Mouse (Mus musculus): Measurements from ENCODE around the gene Rnaseh2c.

Gene Rnaseh2c

GRCm38 (mm10) chr19:5636036-5636570, 34.4 kb downstream of the Rnaseh2c start:
- DNase-seq (ENCODE audit: low read depth): no peak

GRCm38 (mm10) chr19:5636571-5637041, 34.9 kb downstream of the Rnaseh2c start:
- DNase-seq (ENCODE audit: low read depth): no peak

- DNase-seq (ENCODE audit: low read depth): peak; percentile 91
These were observed 35.7 kb downstream of the Rnaseh2c start, which contains the start of gene Rela for GRCm38 (mm10) chr19:5637069-5638047. Gene Rela, plus strand, starts transcription at chr19:5637483.

- no peak for DNase-seq (ENCODE audit: low read depth)
These were observed 36.8 kb downstream of the Rnaseh2c start for GRCm38 (mm10) chr19:5638416-5639005.

- DNase-seq (ENCODE audit: low read depth): no peak
These were observed 38.7 kb downstream of the Rnaseh2c start for GRCm38 (mm10) chr19:5640339-5640738.

DNA sequence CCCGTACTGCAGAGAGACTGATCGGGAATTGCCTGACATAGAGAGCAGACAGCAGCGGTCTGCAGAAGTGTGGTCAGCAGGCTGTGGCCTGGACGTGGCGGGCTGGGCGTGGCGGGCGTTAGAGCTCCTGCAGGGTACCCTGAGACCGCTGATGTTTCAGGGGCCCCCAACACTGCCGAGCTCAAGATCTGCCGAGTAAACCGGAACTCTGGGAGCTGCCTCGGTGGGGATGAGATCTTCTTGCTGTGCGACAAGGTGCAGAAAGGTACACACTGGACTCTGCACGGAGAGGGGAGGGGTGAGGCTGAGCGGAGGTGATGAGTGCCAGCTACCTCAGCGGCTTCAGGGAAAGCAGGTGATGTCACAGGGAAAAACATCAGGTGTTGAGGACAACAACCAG, 39.3 kb downstream of the Rnaseh2c start:
- no peak for DNase-seq (ENCODE audit: low read depth)

DNA sequence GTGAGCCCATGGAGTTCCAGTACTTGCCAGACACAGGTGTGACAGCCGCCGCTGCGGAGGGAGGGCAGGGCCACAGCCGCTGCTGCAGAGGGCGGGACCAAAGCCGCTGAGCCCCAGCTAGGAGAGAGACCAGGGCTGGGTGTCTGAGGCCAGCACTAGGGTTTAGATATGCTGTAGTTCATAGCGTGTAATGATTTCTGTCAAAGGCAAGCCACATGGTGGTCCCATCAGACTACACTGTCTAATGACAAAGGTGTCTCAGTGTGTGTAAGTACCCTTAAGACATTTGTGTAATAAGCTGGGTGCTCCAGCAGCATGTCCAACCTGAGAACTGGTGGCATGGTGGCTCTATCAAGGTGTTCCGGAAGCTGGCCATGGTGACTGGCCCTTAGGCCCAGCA, 40.0 kb downstream of the Rnaseh2c start:
- no peak for DNase-seq (ENCODE audit: low read depth)

DNA sequence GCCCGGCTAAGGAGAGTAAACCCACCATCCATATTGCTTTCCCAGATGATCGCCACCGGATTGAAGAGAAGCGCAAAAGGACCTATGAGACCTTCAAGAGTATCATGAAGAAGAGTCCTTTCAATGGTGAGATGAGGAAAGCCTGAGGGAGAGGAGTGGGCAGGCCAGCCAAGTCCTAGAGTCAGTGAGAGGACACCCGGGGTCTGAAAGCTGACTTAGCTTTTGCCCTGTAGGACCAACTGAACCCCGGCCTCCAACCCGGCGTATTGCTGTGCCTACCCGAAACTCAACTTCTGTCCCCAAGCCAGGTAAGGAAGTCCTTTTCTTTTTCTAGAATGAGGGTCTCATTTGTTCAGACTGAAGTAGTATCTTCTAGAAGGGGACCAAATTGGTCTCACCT, 43.6 kb downstream of the Rnaseh2c start:
- DNase-seq (ENCODE audit: low read depth): no peak

DNA sequence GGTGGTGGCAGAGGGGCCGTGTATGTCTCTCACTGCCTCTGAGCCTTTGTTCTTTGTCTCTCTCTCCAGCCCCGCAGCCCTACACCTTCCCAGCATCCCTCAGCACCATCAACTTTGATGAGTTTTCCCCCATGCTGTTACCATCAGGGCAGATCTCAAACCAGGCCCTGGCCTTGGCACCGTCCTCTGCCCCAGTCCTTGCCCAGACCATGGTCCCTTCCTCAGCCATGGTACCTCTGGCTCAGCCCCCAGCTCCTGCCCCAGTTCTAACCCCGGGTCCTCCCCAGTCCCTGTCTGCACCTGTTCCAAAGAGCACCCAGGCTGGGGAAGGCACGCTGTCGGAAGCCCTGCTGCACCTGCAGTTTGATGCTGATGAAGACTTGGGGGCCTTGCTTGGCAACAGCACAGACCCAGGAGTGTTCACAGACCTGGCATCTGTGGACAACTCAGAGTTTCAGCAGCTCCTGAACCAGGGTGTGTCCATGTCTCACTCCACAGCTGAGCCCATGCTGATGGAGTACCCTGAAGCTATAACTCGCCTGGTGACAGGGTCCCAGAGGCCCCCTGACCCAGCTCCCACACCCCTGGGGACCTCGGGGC, 45.2 kb downstream of the Rnaseh2c start:
- no peak for DNase-seq (ENCODE audit: low read depth)

- DNase-seq (ENCODE audit: low read depth): no peak
These were observed 46.1 kb downstream of the Rnaseh2c start for GRCm38 (mm10) chr19:5647791-5648190.

DNA sequence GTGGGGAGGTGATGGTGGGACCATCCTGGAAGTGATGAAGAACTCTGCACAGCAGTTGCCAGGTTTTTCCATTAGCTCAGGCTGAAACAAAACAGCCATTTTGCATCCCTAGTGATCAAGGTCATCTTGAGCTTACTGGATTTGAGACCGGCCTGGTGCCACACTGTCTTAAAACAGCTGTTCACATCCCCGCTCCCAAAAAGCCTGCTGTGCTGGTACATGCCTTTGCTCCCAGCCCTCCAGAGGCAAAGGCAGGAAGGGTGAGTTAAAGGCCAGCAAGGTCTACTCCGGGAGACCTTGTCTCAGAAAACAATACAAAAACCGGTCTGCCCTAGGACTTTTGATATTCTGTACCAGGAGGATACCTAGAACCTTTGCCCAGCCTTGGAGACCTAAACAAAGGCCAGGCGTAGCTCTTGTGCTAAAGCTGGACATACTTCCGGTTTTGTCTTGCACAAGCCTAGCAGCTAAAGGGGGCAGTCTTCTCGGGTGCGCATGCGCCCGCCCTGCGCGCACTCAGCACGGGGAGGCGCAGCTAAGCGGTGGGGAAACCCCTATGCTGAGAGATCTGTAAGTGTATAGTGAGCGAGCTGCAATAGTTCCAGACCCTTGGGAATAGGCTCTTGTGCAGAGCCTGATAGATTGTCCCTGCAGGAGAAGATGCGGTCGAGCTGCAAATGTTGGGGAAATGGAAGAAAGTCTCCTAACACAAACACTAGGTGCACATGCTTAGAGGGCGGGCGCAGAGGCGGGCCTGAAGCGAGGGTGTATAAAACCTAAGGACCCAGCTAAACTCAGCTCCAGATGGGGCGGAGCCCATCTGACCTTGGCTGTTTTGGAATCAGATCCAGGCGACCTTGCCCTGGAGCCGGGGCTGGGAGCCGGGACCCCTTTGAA, 47.0 kb downstream of the Rnaseh2c start:
- DNase-seq (ENCODE audit: low read depth): peak; percentile 85

GRCm38 (mm10) chr19:5649298-5649741, 47.6 kb downstream of the Rnaseh2c start:
- peak; percentile 62 for DNase-seq (ENCODE audit: low read depth)

DNA sequence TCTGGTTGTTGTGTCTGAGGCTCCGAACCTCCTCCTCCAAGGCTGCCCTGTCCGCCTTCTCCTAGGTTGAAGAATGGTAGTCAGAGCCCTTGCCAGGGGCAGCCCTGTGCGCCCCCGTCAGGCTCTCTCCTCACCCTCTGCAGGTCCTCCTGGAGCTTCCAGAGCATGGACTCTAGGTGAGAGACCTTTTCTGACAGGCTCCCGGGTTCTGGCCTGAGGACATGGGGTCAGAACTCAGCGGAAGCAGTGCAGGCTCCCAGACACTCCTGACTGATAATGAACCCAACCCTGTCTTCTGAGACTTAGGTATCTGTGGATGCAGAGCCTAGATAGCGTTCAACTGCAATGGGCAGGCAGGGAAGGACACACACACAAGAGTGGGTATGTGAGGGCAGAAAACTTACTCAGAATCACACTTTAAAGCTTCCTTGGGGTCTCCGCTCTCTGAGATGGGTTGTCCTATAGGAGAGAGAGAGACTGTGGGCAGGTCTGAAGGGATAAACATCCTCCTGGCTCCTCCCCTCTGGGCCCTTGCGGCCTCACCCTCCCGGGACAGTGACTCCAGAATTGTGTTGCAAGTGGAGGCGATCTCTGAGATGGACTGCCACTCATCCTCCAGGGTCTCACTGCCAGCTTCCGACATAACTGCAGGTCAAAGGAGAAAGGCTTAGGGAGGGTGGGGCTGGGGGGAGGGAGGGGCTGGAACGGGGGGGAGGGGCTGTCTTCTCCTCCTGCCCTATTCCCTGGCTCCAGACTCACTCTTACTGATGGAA, 50.0 kb downstream of the Rnaseh2c start:
- DNase-seq (ENCODE audit: low read depth): no peak

DNA sequence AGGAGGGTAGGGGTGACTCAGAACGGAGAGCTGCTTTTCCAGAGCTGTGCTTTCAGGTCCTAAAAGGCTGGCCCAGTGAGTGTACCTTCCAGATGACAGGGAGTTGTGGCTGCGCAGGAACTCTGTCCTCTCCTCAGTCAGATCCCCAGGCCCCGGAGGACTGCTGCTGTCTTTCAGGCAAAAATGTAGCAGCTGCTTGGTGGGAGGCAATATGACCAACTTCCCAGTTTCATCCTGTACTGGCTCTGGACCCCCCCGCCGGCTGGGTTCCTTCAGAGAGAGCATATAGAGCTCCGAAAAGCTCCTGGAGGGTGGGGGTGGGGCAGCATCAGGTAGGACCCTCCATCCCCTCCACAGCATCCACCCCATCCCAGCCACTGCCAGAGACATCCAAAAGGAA, 50.9 kb downstream of the Rnaseh2c start:
- DNase-seq (ENCODE audit: low read depth): no peak

GRCm38 (mm10) chr19:5653969-5654719, 52.5 kb downstream of the Rnaseh2c start:
- DNase-seq (ENCODE audit: low read depth): no peak

DNA sequence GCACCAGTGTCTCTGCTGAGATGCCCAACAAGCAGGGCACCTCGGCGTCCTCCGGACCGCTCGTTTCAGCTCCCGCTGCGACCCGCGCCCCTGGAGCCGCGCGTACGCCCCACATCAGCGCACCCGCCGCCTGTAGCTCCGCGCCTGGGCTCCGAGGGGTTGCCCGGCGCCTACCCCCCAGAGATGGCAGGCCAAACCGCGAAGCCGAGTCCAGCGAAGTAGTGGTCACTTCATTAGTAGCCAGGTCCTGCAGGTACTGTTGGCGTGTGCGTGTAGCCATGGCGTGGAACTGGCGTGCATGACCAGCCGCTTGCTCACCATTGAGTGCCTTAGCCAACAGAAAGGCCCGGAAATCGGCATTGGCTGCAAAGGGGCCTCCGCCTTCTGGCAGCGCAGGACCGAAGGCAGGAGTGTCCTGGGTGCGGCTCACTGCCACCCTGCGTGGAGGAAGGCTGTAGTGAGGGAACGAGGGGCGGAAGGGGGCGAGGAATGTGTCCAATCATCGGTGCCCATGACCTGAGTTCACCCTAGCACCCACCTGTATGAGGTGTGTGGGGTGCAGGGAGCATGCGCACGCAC, 53.1 kb downstream of the Rnaseh2c start:
- DNase-seq (ENCODE audit: low read depth): no peak

Data from 416B (cell line).